Mouse (Mus musculus): ENCODE measurements at regions not wholly inside any gene's neighbourhood (a gene's known extent, or its start where the extent isn't known, plus 50 kb on each side); places are given as distances from the start of the nearest gene placed in this dataset.
"Not testable (repeated sequence)": the region's sequence is repeated elsewhere in the genome, so short reads cannot be mapped to it uniquely, and the experiment has no call there.

- H3K9me3 ChIP-seq (ENCODE audit: control insufficient read depth, low read length), result no peaks in the 10 kb centered on the region
- no peak overlapping the region for H3K4me3 ChIP-seq (ENCODE audit: low read depth, low read length)
- DNase-seq (ENCODE audit: low spot score) (no peak), ATAC-seq (ENCODE audit: low FRiP score) (no peak)
- H3K36me3 ChIP-seq (ENCODE audit: control insufficient read depth, insufficient read depth, low read length), result no peaks in the 10 kb centered on the region
- H3K27me3 ChIP-seq (ENCODE audit: control insufficient read depth, insufficient read depth, low read length), result no peaks in the 10 kb centered on the region
- H3K4me2 ChIP-seq (replicated peaks; ENCODE audit: low read depth, low read length), result no peak overlapping the region
- H3K27ac ChIP-seq (ENCODE audit: low read depth, low read length), result no peak overlapping the region
- H3K9ac ChIP-seq (ENCODE audit: low read depth, low read length), result no peak overlapping the region
- H3K4me1 ChIP-seq (replicated peaks; ENCODE audit: control insufficient read depth, insufficient read depth, low read length), result no peaks in the 10 kb centered on the region
These were observed 250.4 kb downstream of the Nucb2 start for GRCm38 (mm10) chr7:116754556-116754955.

- H3K36me3 ChIP-seq (ENCODE audit: control insufficient read depth, insufficient read depth, low read length); ATAC-seq (ENCODE audit: low FRiP score); H3K4me2 ChIP-seq (replicated peaks; ENCODE audit: low read depth, low read length); H3K9me3 ChIP-seq (ENCODE audit: control insufficient read depth, low read length); H3K9ac ChIP-seq (ENCODE audit: low read depth, low read length); DNase-seq (ENCODE audit: low spot score); H3K4me3 ChIP-seq (ENCODE audit: low read depth, low read length); H3K27me3 ChIP-seq (ENCODE audit: control insufficient read depth, insufficient read depth, low read length); H3K27ac ChIP-seq (ENCODE audit: low read depth, low read length); H3K4me1 ChIP-seq (replicated peaks; ENCODE audit: control insufficient read depth, insufficient read depth, low read length): not testable (repeated sequence)
- WGBS, result 94% methylated on average over 19 of the region's 19 CpGs
These were observed 288.0 kb downstream of the Nucb2 start for GRCm38 (mm10) chr7:116792181-116792580.

- WGBS, result 63% methylated on average over 3 of the region's 3 CpGs
These were observed 304.3 kb downstream of the Nucb2 start for GRCm38 (mm10) chr7:116808475-116808874.

GRCm38 (mm10) chr7:116816494-116816893 lies 312.3 kb downstream of the Nucb2 start:
- no peak overlapping the region for H3K27ac ChIP-seq (ENCODE audit: low read depth, low read length)
- WGBS, result 79% methylated on average over 2 of the region's 2 CpGs
- H3K9me3 ChIP-seq (ENCODE audit: control insufficient read depth, low read length), result no peaks in the 10 kb centered on the region
- ATAC-seq (ENCODE audit: low FRiP score) (no peak), DNase-seq (ENCODE audit: low spot score) (no peak)
- no peak overlapping the region for H3K9ac ChIP-seq (ENCODE audit: low read depth, low read length)
- no peak overlapping the region for H3K4me3 ChIP-seq (ENCODE audit: low read depth, low read length)
- no peaks in the 10 kb centered on the region for H3K4me1 ChIP-seq (replicated peaks; ENCODE audit: control insufficient read depth, insufficient read depth, low read length)
- no peaks in the 10 kb centered on the region for H3K36me3 ChIP-seq (ENCODE audit: control insufficient read depth, insufficient read depth, low read length)
- no peak overlapping the region for H3K4me2 ChIP-seq (replicated peaks; ENCODE audit: low read depth, low read length)
- H3K27me3 ChIP-seq (ENCODE audit: control insufficient read depth, insufficient read depth, low read length), result no peaks in the 10 kb centered on the region

More at GRCm38 (mm10) chr7:116808475-116808874, 304.3 kb downstream of the Nucb2 start:
- Histone ChIP-seq H3K36me3 (ENCODE audit: control insufficient read depth, insufficient read depth, low read length) (no peaks in the 10 kb centered on the region), H3K9me3 (ENCODE audit: control insufficient read depth, low read length) (no peaks in the 10 kb centered on the region), H3K27me3 (ENCODE audit: control insufficient read depth, insufficient read depth, low read length) (no peaks in the 10 kb centered on the region), H3K4me3 (ENCODE audit: low read depth, low read length) (no peak overlapping the region), H3K9ac (ENCODE audit: low read depth, low read length) (no peak overlapping the region), H3K27ac (ENCODE audit: low read depth, low read length) (no peak overlapping the region), H3K4me1 (replicated peaks; ENCODE audit: control insufficient read depth, insufficient read depth, low read length) (no peaks in the 10 kb centered on the region), H3K4me2 (replicated peaks; ENCODE audit: low read depth, low read length) (no peak overlapping the region)
- no peak for DNase-seq (ENCODE audit: low spot score)
- no peak for ATAC-seq (ENCODE audit: low FRiP score)

- no peak overlapping the region for H3K4me2 ChIP-seq (replicated peaks; ENCODE audit: low read depth, low read length)
- H3K4me3 ChIP-seq (ENCODE audit: low read depth, low read length), result no peak overlapping the region
- H3K27ac ChIP-seq (ENCODE audit: low read depth, low read length), result no peak overlapping the region
- H3K4me1 ChIP-seq (replicated peaks; ENCODE audit: control insufficient read depth, insufficient read depth, low read length), result no peaks in the 10 kb centered on the region
- DNase-seq (ENCODE audit: low spot score) (no peak), ATAC-seq (ENCODE audit: low FRiP score) (no peak)
- no peaks in the 10 kb centered on the region for H3K9me3 ChIP-seq (ENCODE audit: control insufficient read depth, low read length)
- no peak overlapping the region for H3K9ac ChIP-seq (ENCODE audit: low read depth, low read length)
- H3K36me3 ChIP-seq (ENCODE audit: control insufficient read depth, insufficient read depth, low read length), result no peaks in the 10 kb centered on the region
- 83% methylated on average over 7 of the region's 7 CpGs for WGBS
- H3K27me3 ChIP-seq (ENCODE audit: control insufficient read depth, insufficient read depth, low read length), result no peaks in the 10 kb centered on the region
These were observed 313.8 kb downstream of the Nucb2 start for GRCm38 (mm10) chr7:116817991-116818390.

GRCm38 (mm10) chr7:116820613-116821012 lies 316.4 kb downstream of the Nucb2 start:
- ATAC-seq (ENCODE audit: low FRiP score), result no peak
- WGBS, result 93% methylated on average over 5 of the region's 5 CpGs
- H3K4me1 ChIP-seq (replicated peaks; ENCODE audit: control insufficient read depth, insufficient read depth, low read length), result no peaks in the 10 kb centered on the region
- H3K4me3 ChIP-seq (ENCODE audit: low read depth, low read length), result no peak overlapping the region
- H3K4me2 ChIP-seq (replicated peaks; ENCODE audit: low read depth, low read length), result no peak overlapping the region
- H3K27me3 ChIP-seq (ENCODE audit: control insufficient read depth, insufficient read depth, low read length), result no peaks in the 10 kb centered on the region
- no peak for DNase-seq (ENCODE audit: low spot score)
- H3K27ac ChIP-seq (ENCODE audit: low read depth, low read length), result no peak overlapping the region
- H3K9ac ChIP-seq (ENCODE audit: low read depth, low read length), result no peak overlapping the region
- no peaks in the 10 kb centered on the region for H3K36me3 ChIP-seq (ENCODE audit: control insufficient read depth, insufficient read depth, low read length)
- H3K9me3 ChIP-seq (ENCODE audit: control insufficient read depth, low read length), result no peaks in the 10 kb centered on the region

- DNase-seq (ENCODE audit: low spot score) (no peak), ATAC-seq (ENCODE audit: low FRiP score) (no peak)
- 62% methylated on average over 3 of the region's 3 CpGs for WGBS
- H3K27me3 ChIP-seq (ENCODE audit: control insufficient read depth, insufficient read depth, low read length), result no peaks in the 10 kb centered on the region
- H3K9ac ChIP-seq (ENCODE audit: low read depth, low read length), result no peak overlapping the region
- no peaks in the 10 kb centered on the region for H3K4me1 ChIP-seq (replicated peaks; ENCODE audit: control insufficient read depth, insufficient read depth, low read length)
- H3K27ac ChIP-seq (ENCODE audit: low read depth, low read length), result no peak overlapping the region
- H3K4me2 ChIP-seq (replicated peaks; ENCODE audit: low read depth, low read length), result no peak overlapping the region
- H3K9me3 ChIP-seq (ENCODE audit: control insufficient read depth, low read length), result no peaks in the 10 kb centered on the region
- H3K4me3 ChIP-seq (ENCODE audit: low read depth, low read length), result no peak overlapping the region
- H3K36me3 ChIP-seq (ENCODE audit: control insufficient read depth, insufficient read depth, low read length), result no peaks in the 10 kb centered on the region
These were observed 338.7 kb downstream of the Nucb2 start for GRCm38 (mm10) chr7:116842894-116843293.

- WGBS, result 85% methylated on average over 17 of the region's 17 CpGs
- ATAC-seq (ENCODE audit: low FRiP score), result no peak
- no peaks in the 10 kb centered on the region for H3K4me1 ChIP-seq (replicated peaks; ENCODE audit: control insufficient read depth, insufficient read depth, low read length)
- no peak for DNase-seq (ENCODE audit: low spot score)
- H3K9ac ChIP-seq (ENCODE audit: low read depth, low read length), result no peak overlapping the region
- no peaks in the 10 kb centered on the region for H3K36me3 ChIP-seq (ENCODE audit: control insufficient read depth, insufficient read depth, low read length)
- no peak overlapping the region for H3K4me3 ChIP-seq (ENCODE audit: low read depth, low read length)
- H3K27ac ChIP-seq (ENCODE audit: low read depth, low read length), result no peak overlapping the region
- no peaks in the 10 kb centered on the region for H3K27me3 ChIP-seq (ENCODE audit: control insufficient read depth, insufficient read depth, low read length)
- H3K4me2 ChIP-seq (replicated peaks; ENCODE audit: low read depth, low read length), result no peak overlapping the region
- H3K9me3 ChIP-seq (ENCODE audit: control insufficient read depth, low read length), result no peaks in the 10 kb centered on the region
These were observed 343.9 kb downstream of the Nucb2 start for GRCm38 (mm10) chr7:116847846-116848730.

GRCm38 (mm10) chr7:116853351-116853750 lies 349.2 kb downstream of the Nucb2 start:
- WGBS, result 91% methylated on average over 3 of the region's 3 CpGs
- H3K4me2 ChIP-seq (replicated peaks; ENCODE audit: low read depth, low read length), result no peak overlapping the region
- H3K36me3 ChIP-seq (ENCODE audit: control insufficient read depth, insufficient read depth, low read length), result no peaks in the 10 kb centered on the region
- no peak overlapping the region for H3K9ac ChIP-seq (ENCODE audit: low read depth, low read length)
- no peaks in the 10 kb centered on the region for H3K9me3 ChIP-seq (ENCODE audit: control insufficient read depth, low read length)
- ATAC-seq (ENCODE audit: low FRiP score) (no peak), DNase-seq (ENCODE audit: low spot score) (no peak)
- no peak overlapping the region for H3K4me3 ChIP-seq (ENCODE audit: low read depth, low read length)
- no peaks in the 10 kb centered on the region for H3K27me3 ChIP-seq (ENCODE audit: control insufficient read depth, insufficient read depth, low read length)
- H3K4me1 ChIP-seq (replicated peaks; ENCODE audit: control insufficient read depth, insufficient read depth, low read length), result no peaks in the 10 kb centered on the region
- H3K27ac ChIP-seq (ENCODE audit: low read depth, low read length), result no peak overlapping the region
